Mouse (Mus musculus): ENCODE data around the gene Fads2. TPM values are rescaled to one million over a fixed set of nuclear protein-coding genes. Genes with fewer than 3 reads are reported as not detected.

The Fads2 gene
- total RNA-seq, 2 experiments from 2014 or later = 11.3 to 14.4 TPM

DNA sequence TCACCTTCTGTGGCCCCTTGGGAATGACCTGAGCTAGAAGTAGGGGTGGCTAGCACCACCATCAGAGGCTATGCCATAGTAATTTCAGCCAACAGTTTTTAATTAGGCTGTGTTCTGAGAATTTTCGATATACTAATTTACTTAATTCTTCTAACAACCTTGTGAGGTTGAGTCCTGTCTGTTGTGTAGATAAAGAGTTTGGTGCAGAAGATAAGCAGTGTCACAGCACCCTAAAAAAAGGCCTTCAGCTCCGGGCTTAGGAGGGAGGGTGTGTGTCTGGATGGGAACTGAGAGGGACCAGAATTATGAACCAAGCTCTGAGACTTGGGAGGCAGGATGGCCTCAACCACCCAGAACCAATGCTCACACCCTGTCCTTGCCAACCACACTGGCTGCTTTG lies 55.8 kb downstream of the Fads2 start:
- intact Hi-C loops (cut with DNase I) = no loop called here
- no peak for DNase-seq

DNA sequence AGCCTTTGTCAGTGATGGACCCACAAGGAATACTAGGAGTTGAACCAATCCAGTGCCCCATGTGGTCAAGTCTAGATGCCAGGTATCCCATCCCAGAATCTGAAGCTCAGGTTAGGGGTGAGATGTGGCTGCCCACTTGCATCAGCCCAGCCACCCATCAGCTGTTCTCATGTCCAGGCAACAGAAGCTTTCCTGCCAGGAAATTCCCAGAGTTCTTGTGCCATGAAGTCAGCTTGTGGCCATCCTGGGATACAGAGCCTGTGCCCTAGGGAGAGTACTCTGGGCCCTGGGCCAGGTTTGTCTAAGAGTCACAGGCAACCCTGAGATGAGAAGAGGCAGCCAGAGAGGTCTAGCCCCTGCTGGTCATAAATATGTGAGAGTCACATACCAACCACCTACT lies 57.9 kb downstream of the Fads2 start:
- intact Hi-C loops (cut with DNase I) = loop anchor here (5.0 kb wide), 1 partner anchor 59 kb away; the partner anchor contains the start of gene Fads2

DNA sequence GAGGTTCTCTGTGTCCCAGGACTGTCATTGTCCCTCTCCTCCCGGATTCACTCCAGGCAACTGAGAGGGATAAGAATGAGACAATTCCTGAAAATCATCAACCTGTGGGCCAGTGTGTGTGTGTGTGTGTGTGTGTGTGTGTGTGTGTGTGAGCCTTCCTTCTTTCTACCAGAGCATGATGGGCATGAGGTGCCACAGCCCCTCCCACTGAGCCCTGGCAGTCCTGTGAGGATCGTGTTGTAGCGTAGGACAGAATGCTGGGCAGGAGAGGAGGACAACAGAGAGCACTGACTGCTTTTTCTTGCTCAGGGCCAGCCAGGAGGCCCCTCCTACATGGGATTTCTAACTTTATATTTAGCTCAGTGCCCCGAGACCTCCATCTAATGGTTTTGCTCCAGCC lies 58.7 kb downstream of the Fads2 start:
- intact Hi-C loops (cut with DNase I) = loop anchor here (5.0 kb wide), 1 partner anchor 59 kb away; the partner anchor contains the start of gene Fads2
- peak in 1 of 2 experiments; percentile 38 for DNase-seq

More for the DNA sequence above, 57.9 kb downstream of the Fads2 start:
- DNase-seq = peak; percentile 87 to 90

DNA sequence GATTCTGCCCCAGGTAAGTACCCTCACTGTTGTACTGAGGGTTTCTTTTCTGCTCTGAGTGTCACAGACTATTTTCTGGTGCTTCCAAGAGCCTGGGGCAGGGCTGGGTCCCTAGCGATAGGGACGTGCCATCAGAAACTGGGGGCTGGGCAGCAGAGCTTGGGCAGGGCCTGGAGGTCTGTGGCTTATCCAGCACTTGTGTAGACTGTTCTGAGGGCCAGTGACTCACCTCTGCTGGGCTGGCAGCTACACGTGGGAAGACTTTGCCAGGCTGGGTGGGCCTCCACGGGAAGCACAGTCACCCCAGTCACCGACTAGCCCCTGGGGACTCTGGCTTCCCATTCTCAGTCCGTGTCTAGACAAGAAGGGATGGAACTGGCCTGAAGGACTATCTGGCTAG lies 59.3 kb downstream of the Fads2 start:
- DNase-seq = peak; percentile 62 to 70
- intact Hi-C loops (cut with DNase I) = loop anchor here (5.0 kb wide), 1 partner anchor 60 kb away; the partner anchor contains the start of gene Fads2

DNA sequence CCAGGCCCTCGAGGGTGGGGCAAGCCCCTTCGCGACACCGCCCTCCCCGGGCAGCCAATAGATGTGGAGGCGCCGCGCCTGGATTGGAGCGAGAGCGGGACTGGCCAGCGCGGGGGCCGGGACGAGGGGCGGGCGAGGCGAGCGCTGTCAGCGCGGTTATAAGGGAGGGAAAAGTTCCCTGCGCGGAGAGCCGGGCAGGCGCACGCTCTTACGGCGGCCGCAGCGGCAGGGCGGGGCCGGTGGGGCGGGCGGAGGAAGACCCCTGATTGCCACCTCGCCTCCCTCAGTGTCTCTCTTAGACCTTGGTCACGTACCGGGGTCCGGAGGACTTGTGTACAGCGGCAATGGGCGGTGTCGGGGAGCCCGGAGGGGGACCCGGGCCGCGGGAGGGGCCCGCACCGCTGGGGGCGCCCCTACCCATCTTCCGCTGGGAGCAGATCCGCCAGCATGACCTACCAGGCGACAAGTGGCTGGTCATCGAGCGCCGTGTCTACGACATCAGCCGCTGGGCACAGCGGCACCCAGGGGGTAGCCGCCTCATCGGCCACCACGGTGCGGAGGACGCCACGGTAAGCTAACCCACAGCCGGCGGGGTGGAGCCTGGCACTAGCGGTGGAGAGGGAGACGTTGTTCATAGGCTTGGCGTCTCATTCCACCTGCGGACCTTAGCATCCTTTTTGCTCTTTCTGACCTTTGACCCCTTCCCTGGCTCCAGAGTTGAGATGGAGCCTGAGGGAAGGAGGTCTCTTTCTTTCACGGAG lies 60.0 kb downstream of the Fads2 start, which contains the start of gene Fads3:
Fads3 (plus strand) TSS at position 182 of the 761 bp plus-strand sequence.
- peak; percentile 86 to 89 for DNase-seq
- intact Hi-C loops (cut with DNase I) = loop anchor here (5.0 kb wide), 1 partner anchor 61 kb away; the partner anchor contains the start of gene Fads2

DNA sequence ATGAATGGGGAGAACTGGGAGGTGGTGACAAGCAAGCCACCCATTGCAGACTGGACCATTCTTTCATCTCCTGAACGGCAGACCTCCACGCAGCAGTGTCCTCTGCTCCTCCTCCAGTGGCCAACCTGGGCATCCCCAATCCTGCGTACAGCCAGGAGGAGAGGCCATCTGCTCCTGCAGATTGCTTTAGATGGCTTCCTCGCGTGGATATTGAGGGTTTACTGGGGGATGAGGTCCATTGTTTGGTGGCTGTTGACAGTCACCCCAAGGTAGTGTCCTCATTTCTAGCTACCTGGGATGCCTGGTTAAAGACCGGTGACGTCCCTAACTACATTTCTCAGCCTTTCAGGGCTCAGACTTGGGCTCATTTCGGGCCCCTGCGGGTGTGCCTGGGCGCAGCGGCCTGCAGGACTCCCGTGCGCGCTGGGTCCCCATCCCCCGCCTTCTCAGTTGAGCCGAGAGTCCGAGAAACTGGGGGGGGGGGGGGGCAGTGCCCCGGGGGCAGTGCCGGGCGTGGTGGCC lies 60.6 kb downstream of the Fads2 start:
- no peak for DNase-seq
- intact Hi-C loops (cut with DNase I) = loop anchor here (5.0 kb wide), 1 partner anchor 61 kb away; the partner anchor contains the start of gene Fads2

- peak in 1 of 2 experiments; percentile 54 for DNase-seq
- intact Hi-C loops (cut with DNase I) = loop anchor here (2.0 to 5.0 kb wide), 3 partner anchors 63 to 161 kb away; partner anchors contain the start of genes Fads1 and Fads2
Measured at GRCm38 (mm10) chr19:10039615-10040014, 61.9 kb downstream of the Fads2 start.

DNA sequence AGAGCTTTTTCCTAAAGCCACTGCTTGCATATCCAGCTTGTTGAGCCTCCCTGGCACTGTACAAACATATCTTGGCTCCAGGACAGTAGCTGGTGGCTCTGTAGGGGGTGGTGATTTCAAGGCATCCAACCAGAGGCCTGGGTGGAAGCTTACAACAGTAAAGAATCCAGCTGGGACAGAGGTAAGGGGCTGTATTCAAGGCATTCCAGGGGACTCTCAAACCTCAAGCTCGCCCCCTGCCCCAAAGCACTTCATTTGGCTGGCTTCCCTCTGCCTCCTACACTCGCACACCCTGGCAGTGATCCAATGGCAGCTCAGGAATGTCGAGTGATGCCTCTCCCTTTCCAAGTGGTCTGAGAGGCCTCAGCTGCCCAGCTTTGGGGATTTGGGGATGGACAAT lies 62.6 kb downstream of the Fads2 start:
- intact Hi-C loops (cut with DNase I) = loop anchor here (2.0 to 5.0 kb wide), 2 partner anchors 143 to 162 kb away; partner anchors contain the start of gene Fads1
- peak; percentile 70 to 84 for DNase-seq

GRCm38 (mm10) chr19:10038364-10038763 lies 63.2 kb downstream of the Fads2 start:
- no peak for DNase-seq
- intact Hi-C loops (cut with DNase I) = loop anchor here (2.0 to 5.0 kb wide), 2 partner anchors 144 to 162 kb away; partner anchors contain the start of gene Fads1

DNA sequence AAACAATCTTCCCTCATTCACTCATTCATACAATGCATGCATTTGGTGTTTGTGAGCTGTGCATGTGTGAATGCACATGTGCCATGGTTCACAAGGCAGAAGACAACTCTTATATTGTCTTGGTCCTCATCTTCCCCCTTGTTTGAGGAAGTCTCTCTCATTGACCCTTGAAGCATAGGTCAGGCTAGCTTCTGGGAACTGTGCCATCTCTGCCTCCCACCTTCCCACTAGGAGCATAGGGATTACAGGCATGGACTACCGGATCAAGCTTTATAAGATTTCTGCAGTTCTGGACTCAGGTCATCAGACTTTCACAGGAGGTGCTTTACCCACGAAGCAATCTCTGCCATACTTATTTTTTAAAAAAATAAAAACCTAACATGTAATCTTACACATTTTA lies 64.0 kb downstream of the Fads2 start:
- DNase-seq = no peak
- intact Hi-C loops (cut with DNase I) = loop anchor here (5.0 kb wide), 1 partner anchor 145 kb away; the partner anchor contains the start of gene Fads1

DNA sequence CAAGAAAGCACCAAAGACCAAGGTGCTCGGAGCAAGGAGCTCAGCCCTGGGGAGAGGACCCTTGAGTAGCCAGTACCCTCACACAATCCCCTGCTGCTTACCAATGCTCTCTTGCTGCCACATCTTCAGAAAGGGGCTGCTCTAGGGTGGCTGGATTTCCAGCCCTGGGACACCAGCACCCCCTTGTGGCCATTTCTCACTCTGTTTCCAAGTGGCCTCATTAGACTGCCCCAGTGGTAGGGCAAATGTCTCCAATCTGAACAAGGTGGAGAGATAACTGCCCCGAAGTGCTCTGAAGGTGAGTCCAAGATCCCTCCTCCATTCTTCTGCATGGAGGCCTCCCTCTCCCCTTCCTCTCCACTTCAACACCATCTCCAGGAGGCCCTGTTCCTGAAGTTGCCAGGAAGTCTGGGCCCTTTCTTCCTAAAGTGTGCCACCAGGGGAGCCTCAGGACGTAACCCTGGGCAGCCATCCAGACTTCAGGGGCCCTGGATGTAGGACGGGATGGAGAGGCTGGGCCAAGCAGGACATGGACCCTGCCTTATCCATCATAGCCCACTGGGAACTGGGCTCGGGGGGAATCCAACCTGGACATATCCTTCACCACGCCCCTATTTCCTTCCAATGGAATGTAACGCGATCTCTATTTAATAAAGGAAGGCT lies 66.6 kb downstream of the Fads2 start:
- DNase-seq = peak; percentile 86 to 93
- intact Hi-C loops (cut with DNase I) = loop anchor here (1.0 to 5.0 kb wide), 2 partner anchors 35 to 147 kb away; partner anchors contain the start of gene Fads1

- intact Hi-C loops (cut with DNase I) = loop anchor here (1.0 kb wide), 1 partner anchor 34 kb away; no protein-coding TSS in a partner anchor
- no peak for DNase-seq
Measured at GRCm38 (mm10) chr19:10034356-10034755, 67.2 kb downstream of the Fads2 start.

DNA sequence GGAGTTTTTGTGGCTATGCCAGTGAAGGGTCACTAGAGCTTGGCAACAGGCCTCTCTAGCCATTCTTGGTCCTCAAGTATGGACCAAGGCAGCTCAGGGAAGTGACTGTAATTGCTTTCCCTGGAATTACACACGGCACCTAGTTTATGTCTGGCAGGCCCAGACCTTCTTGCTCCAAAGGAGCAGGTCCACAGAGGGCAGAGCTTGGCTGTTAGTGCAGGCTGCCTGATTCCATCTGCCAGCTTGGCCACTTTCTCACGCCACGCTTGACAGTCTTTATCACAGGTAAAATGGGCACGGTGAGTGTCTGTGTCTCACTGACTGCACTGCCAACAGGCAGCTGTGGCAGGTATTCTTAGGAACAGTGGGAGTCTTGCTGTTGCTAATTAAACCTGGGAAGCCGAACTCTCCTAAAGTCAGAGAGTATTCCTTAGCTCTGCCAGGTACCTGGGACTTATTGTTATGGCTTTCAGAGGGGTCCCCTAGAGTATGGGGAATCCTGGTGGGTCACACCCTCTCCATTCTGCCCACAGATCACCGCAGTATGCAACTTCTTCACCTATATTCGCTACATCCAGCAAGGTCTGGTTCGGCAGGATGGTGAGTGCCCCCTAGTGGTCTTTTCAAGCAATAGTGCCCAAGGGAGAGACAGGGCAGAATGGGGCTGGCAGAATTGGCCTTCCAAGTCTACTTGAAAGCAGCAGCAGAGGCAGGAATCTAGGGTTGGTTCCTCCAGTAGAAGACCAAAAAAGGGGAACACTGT lies 68.2 kb downstream of the Fads2 start:
- DNase-seq = peak; percentile 71 to 75
- intact Hi-C loops (cut with DNase I) = loop anchor here (2.0 kb wide), 1 partner anchor 117 kb away; no protein-coding TSS in a partner anchor

DNA sequence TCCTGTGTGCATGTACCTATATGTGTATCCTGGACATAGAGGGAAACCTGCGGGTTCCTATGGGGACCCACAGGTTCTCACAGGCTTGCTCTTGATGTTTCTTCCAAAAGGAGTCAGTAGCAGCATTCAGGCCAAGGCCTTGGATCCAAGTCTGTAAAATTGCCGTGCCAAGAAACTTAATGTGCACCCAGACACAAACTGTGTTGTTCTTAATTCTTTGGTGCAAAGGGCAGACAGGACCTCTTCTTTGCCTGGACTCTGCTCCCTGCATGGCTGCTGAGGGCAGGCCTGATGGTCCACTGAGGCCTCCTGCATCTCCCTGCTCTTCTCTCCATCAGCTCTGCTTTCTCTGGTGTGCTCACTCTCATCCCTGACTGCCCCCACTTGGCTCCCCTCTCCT lies 71.8 kb downstream of the Fads2 start:
- intact Hi-C loops (cut with DNase I) = no loop called here
- DNase-seq = no peak

DNA sequence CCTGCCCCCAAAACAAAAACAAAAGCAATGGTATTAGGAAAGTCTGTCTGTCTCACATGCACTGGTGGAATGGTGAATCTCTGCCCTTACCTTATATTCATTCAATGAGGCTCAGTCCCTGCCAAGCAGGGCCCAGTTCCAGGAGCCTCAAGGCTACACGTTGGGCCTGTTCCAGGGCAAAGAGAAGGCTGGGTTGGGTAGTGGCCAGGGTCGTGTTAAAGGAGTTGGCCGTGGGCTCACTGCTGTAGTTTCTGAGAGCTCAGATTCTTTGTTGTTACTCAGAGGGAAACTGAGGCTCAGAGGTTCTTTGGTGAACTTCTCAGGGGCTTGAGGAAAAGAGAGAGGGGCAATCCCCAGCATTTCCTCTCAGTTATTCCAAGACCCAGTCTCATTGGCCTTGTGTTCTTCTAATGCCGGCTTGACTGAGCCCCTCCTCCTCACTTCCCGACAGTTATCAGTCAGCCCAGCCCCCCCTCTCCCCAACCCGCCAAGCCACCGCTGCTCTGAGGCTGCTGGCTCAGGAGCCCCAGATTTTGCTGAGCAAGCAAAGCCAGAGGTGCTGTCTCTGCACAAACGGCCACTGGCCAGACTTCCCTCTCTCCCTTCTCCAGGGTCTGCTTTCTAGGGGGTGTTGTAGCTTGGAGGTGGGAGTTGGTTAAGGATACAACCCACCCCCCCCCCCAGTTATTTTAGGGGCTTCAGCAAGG lies 76.2 kb downstream of the Fads2 start:
- peak; percentile 76 to 77 for DNase-seq
- intact Hi-C loops (cut with DNase I) = no loop called here

DNA sequence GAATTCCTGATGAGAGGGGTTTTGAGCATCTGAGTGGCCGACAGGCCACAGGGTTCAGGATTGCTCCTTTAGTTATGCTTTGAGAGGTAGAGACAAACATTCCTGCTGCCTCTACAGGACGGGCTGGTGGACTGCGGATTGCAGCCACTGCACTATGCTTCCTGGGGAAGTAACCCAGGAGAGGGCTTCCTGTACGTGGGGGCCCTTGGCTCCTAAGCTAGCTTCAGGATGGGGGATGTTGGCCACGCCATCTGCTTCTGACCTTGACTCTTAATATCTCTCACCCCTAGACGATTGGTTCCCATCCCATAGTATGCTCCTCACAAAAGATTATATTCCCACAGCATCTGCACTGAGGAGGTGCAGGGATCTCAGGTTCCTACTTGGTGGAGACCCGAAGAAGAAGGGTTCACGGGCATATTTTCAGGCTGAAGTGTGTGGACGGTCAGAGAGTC lies 78.2 kb downstream of the Fads2 start:
- DNase-seq = peak in 1 of 2 experiments; percentile 46
- intact Hi-C loops (cut with DNase I) = loop anchor here (2.0 kb wide), 1 partner anchor 23 kb away; the partner anchor contains the start of genes Best1 and Rab3il1

DNA sequence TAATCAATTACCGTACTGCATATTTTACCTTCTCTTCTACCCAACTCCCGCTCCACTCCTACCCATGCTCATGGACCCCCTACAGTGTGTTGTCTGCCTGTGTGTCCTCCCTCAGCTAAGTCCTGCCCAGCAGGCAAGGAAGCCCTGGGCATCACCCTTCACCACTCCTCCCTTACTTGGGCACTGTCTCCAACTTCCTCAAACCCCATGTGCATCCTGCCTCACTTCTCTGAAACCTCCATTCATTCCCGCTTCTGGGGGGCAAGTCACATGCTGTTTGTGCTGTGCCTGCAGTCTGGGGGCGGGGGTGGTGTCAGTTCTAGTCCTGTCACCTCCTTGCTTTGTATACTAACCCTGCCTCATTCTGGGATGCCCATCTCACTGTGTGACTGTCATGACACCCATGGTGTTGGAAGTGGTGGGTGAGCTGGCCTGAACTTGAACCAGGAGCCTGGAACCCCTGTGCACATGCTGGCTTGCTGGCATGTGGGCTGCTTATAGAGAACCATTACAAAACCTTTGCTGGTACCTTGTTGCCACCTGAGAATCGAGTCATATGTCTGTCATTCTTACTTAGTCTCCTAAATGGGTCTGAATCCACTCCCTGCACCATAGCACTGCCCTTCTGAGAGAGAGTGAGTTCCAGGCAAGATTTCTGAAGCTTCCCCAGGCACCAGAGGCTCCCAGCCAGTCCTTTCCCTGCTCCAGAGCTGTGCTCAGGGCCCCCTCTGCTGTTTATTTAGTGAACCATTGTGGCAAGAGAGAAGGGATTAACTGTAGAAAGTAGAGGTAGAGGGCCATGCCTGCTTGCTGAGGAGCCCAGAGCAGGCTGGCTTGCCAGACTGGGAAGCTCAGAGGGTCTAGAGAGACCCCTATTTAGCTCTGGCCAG lies 78.9 kb downstream of the Fads2 start:
- peak; percentile 66 to 75 for DNase-seq
- intact Hi-C loops (cut with DNase I) = loop anchor here (2.0 kb wide), 1 partner anchor 22 kb away; the partner anchor contains the start of genes Best1 and Rab3il1

DNA sequence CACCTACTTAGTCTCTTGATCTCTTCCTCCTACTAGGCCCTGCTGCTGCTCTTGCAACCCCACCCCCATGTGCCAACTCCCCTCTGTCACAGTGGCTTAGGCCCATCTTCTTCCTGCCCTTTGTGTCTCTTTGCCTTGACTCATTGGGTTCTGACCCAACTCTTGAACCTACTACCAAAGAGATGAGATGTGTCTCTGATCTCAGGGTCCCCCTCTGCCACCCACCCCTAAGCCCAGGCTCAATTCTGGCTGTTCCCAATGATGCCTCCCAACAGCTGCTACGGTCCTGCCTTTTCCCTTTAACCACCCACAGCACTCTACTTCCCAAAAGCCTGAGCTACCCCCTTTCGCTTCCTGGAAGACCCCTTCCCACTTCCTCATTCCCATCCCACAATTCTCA lies 79.6 kb downstream of the Fads2 start:
- DNase-seq = no peak
- intact Hi-C loops (cut with DNase I) = loop anchor here (2.0 kb wide), 1 partner anchor 21 kb away; the partner anchor contains the start of genes Best1 and Rab3il1

Measured in heart, postnatal 10 days (tissue).